Mouse (Mus musculus) left cerebral cortex, postnatal 4 days (tissue): ENCODE data around the gene Slc10a4. TPM values are rescaled to one million over a fixed set of nuclear protein-coding genes. Genes with fewer than 3 reads are reported as not detected.
"Not testable (repeated sequence)": the region's sequence is repeated elsewhere in the genome, so short reads cannot be mapped to it uniquely, and the experiment has no call there.

Experiments used
- DNase-seq: peaks from one replicate; pipeline ENCODE4 v3.0.0-alpha.2; 2022
- intact Hi-C: fragments of 180-260 bp; cut with DNase I; formaldehyde crosslinking; loops from one replicate; pipeline ENCODE4 v1.15.1; 2025
- total RNA-seq, 2 experiments: library from RNA; stranded (reverse); gene quantifications; 2 replicates each; pipeline ENCODE4 v1.2.3; 2021

Slc10a4 gene
- total RNA-seq, 2 experiments from 2014 or later: 9.8 to 11.5 TPM

- DNase-seq, intact Hi-C loops: not testable (repeated sequence)
These were observed 6.4 kb downstream of the Slc10a4 start for GRCm38 (mm10) chr5:73012884-73013610.

- intact Hi-C loops, DNase-seq: not testable (repeated sequence)
These were observed 7.1 kb downstream of the Slc10a4 start for GRCm38 (mm10) chr5:73013611-73014287.

- intact Hi-C loops: no loop called here
- no peak for DNase-seq
These were observed 8.1 kb downstream of the Slc10a4 start for GRCm38 (mm10) chr5:73014745-73015144.

- intact Hi-C loops: no loop called here
- no peak for DNase-seq
These were observed 17.1 kb downstream of the Slc10a4 start for GRCm38 (mm10) chr5:73023801-73024200.

- DNase-seq: no peak
- intact Hi-C loops: no loop called here
These were observed 22.0 kb downstream of the Slc10a4 start for GRCm38 (mm10) chr5:73028646-73029045.

GRCm38 (mm10) chr5:73032481-73032880 is 25.8 kb downstream of the Slc10a4 start:
- DNase-seq: no peak
- intact Hi-C loops: no loop called here

GRCm38 (mm10) chr5:73044055-73044454 is 37.4 kb downstream of the Slc10a4 start:
- no peak for DNase-seq
- intact Hi-C loops: no loop called here

- intact Hi-C loops: no loop called here
- no peak for DNase-seq
These were observed 41.1 kb downstream of the Slc10a4 start for GRCm38 (mm10) chr5:73047651-73048245.

GRCm38 (mm10) chr5:73053933-73054332 is 47.2 kb downstream of the Slc10a4 start:
- intact Hi-C loops: no loop called here
- DNase-seq: no peak

- intact Hi-C loops: no loop called here
- DNase-seq: no peak
These were observed 49.8 kb downstream of the Slc10a4 start for GRCm38 (mm10) chr5:73056457-73056856.

- intact Hi-C loops: no loop called here
- no peak for DNase-seq
These were observed 50.3 kb downstream of the Slc10a4 start for GRCm38 (mm10) chr5:73056937-73057336.

GRCm38 (mm10) chr5:73061506-73062155 is 54.9 kb downstream of the Slc10a4 start:
- intact Hi-C loops: loop anchor here (5.0 kb wide), 1 partner anchor 74 kb away; no protein-coding TSS in a partner anchor
- no peak for DNase-seq

Other genes with a start within 250 kb of the Slc10a4 start
- gene Tec, start 138.4 kb upstream of the Slc10a4 start, total RNA-seq: 10 to 100 TPM; 13.6 to 16.1 TPM
- 10 to 100 TPM; 57.1 to 66.7 TPM for gene Slain2, start 92.6 kb upstream of the Slc10a4 start, total RNA-seq
- not detected for gene Gm10135, start 32.2 kb upstream of the Slc10a4 start, total RNA-seq
- gene Fryl, start 249.7 kb downstream of the Slc10a4 start, total RNA-seq: 10 to 100 TPM; 69.6 to 81.4 TPM